Mouse (Mus musculus): ENCODE results near the gene Sfxn3. TPM values are rescaled to one million over a fixed set of nuclear protein-coding genes. Genes with fewer than 3 reads are reported as not detected.

Sfxn3 gene
- 10 to 100 TPM; 68.5 to 71.5 TPM for polyA plus RNA-seq (2017; shearing (Covaris generic))

GRCm38 (mm10) chr19:45047417-45047934, at the start of gene Sfxn3:
Sfxn3 (plus strand) TSS chr19:45047503.

DNA sequence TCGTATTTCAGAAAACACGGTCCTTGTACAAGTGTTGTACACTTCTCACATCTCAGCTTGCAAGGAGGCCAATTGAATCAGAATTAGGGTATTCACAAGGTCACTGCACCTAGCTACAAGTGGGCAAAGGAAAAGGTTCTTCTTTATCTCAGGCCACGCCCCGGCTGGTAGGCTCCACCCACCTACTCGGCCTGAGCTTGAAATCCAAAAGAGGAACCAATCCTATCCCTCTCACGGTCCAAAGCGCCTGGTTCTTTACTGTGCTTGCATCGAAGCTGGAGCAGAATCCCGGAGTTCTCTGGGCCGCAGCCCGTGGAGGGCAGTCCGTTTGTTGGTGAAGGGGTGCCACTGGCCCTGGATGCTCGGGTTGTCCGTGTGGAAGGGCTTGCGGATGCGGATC, 41.9 kb upstream of the Sfxn3 start, which contains the start of gene Twnk:
Gene Twnk (plus strand): TSS at position 220 of the 400 bp plus-strand sequence.

DNA sequence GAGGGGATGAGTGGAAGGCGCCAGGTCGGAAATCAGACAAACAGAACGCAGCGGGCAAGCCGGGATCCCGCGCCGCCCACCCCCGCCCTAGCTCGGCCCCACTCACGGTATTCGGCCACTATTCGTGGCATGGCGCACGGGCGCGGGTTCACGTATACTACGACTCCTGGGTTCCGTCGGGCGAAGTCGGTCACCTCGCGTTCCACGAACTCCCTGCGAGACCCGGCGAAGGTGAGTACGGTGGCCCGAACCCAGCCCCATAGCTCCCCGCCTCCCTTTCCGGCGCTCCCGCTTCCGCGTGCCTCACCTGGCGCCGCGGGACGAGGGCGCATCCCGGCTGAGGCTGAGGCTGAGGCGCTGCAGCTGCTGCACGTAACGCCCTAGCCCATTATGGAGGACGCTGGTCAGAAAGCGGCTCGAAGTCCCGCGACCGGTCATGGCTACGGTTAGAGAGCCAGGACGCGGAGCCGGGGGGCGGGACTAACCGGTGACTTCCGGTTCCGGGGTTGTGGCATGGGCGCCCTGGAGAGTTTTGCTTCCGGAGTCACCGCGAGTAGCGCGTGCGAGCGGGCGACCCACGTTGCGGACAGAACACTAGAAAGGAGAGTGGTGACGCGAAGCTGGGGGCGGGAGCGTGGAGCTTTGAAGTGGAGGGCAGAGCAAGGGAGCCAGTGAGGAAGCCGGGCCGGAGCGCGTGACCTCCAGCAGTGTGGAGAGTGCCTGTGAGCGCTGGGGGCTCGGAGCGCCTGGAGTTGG, 41.2 kb upstream of the Sfxn3 start, which contains the start of gene Mrpl43:
Gene Mrpl43 (minus strand): TSS at position 486 of the 756 bp plus-strand sequence.

GRCm38 (mm10) chr19:45014335-45014971, 32.9 kb upstream of the Sfxn3 start, which contains the start of gene Lzts2:
Lzts2 (plus strand) TSS chr19:45014414.

GRCm38 (mm10) chr19:45045651-45046050, 1.7 kb upstream of the Sfxn3 start, which contains the start of gene Pdzd7:
Pdzd7 (minus strand) TSS chr19:45045717.

GRCm38 (mm10) chr19:45074580-45075322, 27.4 kb downstream of the Sfxn3 start, which contains the start of gene Kazald1:
Kazald1 (plus strand) TSS chr19:45075241.

Other genes starting within 250 kb of the Sfxn3 start
- gene Slf2, start 116.4 kb upstream of the Sfxn3 start, polyA plus RNA-seq (2017; shearing (Covaris generic)), result 10 to 100 TPM; 35.8 to 41.4 TPM
- gene Sema4g, start 58.4 kb upstream of the Sfxn3 start, polyA plus RNA-seq (2017; shearing (Covaris generic)), result 1 to 10 TPM in 1 of 2 experiments, under 1 TPM in 1; 0.36 to 1.4 TPM
- gene Twnk, start 41.8 kb upstream of the Sfxn3 start, polyA plus RNA-seq (2017; shearing (Covaris generic)), result 10 to 100 TPM; 13.5 to 15.4 TPM
- 10 to 100 TPM; 54.3 to 60.8 TPM for gene Mrpl43, start 41.1 kb upstream of the Sfxn3 start, polyA plus RNA-seq (2017; shearing (Covaris generic))
- 1 to 10 TPM; 6.6 to 7.6 TPM for gene Lzts2, start 33.1 kb upstream of the Sfxn3 start, polyA plus RNA-seq (2017; shearing (Covaris generic))
- gene Pdzd7, start 1.8 kb upstream of the Sfxn3 start, polyA plus RNA-seq (2017; shearing (Covaris generic)), result under 1 TPM; 0.41 to 0.76 TPM
- 1 to 10 TPM in 1 of 2 experiments, under 1 TPM in 1; 0.37 to 1.6 TPM for gene Kazald1, start 27.7 kb downstream of the Sfxn3 start, polyA plus RNA-seq (2017; shearing (Covaris generic))
- not detected for gene Tlx1, start 103.2 kb downstream of the Sfxn3 start, polyA plus RNA-seq (2017; shearing (Covaris generic))
- gene Lbx1, start 188.3 kb downstream of the Sfxn3 start, polyA plus RNA-seq (2017; shearing (Covaris generic)), result not detected